Mouse (Mus musculus): Measurements from ENCODE around the gene Palmd.

The Palmd gene

GRCm38 (mm10) chr3:116960414-116960813 is 8.4 kb downstream of the Palmd start:
- no peak for DNase-seq (ENCODE audit: low spot score)

GRCm38 (mm10) chr3:116955061-116955460 is 13.7 kb downstream of the Palmd start:
- no peak for DNase-seq (ENCODE audit: low spot score)

- no peak for DNase-seq (ENCODE audit: low spot score)
Observed at GRCm38 (mm10) chr3:116953366-116953765, 15.4 kb downstream of the Palmd start.

GRCm38 (mm10) chr3:116952242-116952899 is 16.4 kb downstream of the Palmd start:
- no peak for DNase-seq (ENCODE audit: low spot score)

- no peak for DNase-seq (ENCODE audit: low spot score)
Observed at GRCm38 (mm10) chr3:116951489-116951888, 17.3 kb downstream of the Palmd start.

GRCm38 (mm10) chr3:116950665-116951115 is 18.1 kb downstream of the Palmd start:
- no peak for DNase-seq (ENCODE audit: low spot score)

GRCm38 (mm10) chr3:116946476-116946875 is 22.3 kb downstream of the Palmd start:
- DNase-seq (ENCODE audit: low spot score) = no peak

GRCm38 (mm10) chr3:116943422-116943821 is 25.4 kb downstream of the Palmd start:
- DNase-seq (ENCODE audit: low spot score) = no peak

- DNase-seq (ENCODE audit: low spot score) = no peak
Observed at GRCm38 (mm10) chr3:116942751-116943150, 26.0 kb downstream of the Palmd start.

- no peak for DNase-seq (ENCODE audit: low spot score)
Observed at GRCm38 (mm10) chr3:116941559-116942117, 27.1 kb downstream of the Palmd start.

- DNase-seq (ENCODE audit: low spot score) = no peak
Observed at GRCm38 (mm10) chr3:116940804-116941558, 27.8 kb downstream of the Palmd start.

GRCm38 (mm10) chr3:116936934-116937691 is 31.7 kb downstream of the Palmd start:
- no peak for DNase-seq (ENCODE audit: low spot score)

- no peak for DNase-seq (ENCODE audit: low spot score)
Observed at GRCm38 (mm10) chr3:116933158-116933557, 35.6 kb downstream of the Palmd start.

GRCm38 (mm10) chr3:116928994-116929393 is 39.8 kb downstream of the Palmd start:
- DNase-seq (ENCODE audit: low spot score) = no peak

- DNase-seq (ENCODE audit: low spot score) = no peak
Observed at GRCm38 (mm10) chr3:116923042-116923441, 45.7 kb downstream of the Palmd start.

- no peak for DNase-seq (ENCODE audit: low spot score)
Observed at GRCm38 (mm10) chr3:116921535-116921934, 47.3 kb downstream of the Palmd start.

- DNase-seq (ENCODE audit: low spot score) = no peak
Observed at GRCm38 (mm10) chr3:116917016-116917415, 51.8 kb downstream of the Palmd start.

GRCm38 (mm10) chr3:116914931-116915330 is 53.9 kb downstream of the Palmd start:
- no peak for DNase-seq (ENCODE audit: low spot score)

GRCm38 (mm10) chr3:116914374-116914773 is 54.4 kb downstream of the Palmd start:
- no peak for DNase-seq (ENCODE audit: low spot score)

GRCm38 (mm10) chr3:116906596-116906995 is 62.2 kb downstream of the Palmd start:
- no peak for DNase-seq (ENCODE audit: low spot score)

- no peak for DNase-seq (ENCODE audit: low spot score)
Observed at GRCm38 (mm10) chr3:116905898-116906297, 62.9 kb downstream of the Palmd start.

GRCm38 (mm10) chr3:116904158-116904557 is 64.6 kb downstream of the Palmd start:
- peak; percentile 22 for DNase-seq (ENCODE audit: low spot score)

All from testis, postnatal 14 days (tissue).